Mouse (Mus musculus) CH12.LX (cell line): ENCODE data around the gene Ceacam10.

ENCODE experiments used
- CTCF ChIP-seq, 2 experiments: IDR thresholded peaks in 1 of 2; conservative IDR thresholded peaks in 1 of 2; 2 replicates each; pipeline ENCODE4 v1.5.1; 2011 to 2012; ENCODE audit warnings: low read depth in 2 of 2, low read length in 2 of 2, improper control_type of control experiment in 1 of 2, inconsistent platforms in 1 of 2, mild to moderate bottlenecking in 1 of 2, moderate library complexity in 1 of 2
- E2F4 ChIP-seq: IDR thresholded peaks from 2 replicates; pipeline ENCODE4 v1.6.1; 2011; ENCODE audit warnings: low read depth, low read length, improper control_type of control experiment; ENCODE audit not compliant: insufficient replicate concordance
- IRF4 ChIP-seq: IDR thresholded peaks from 2 replicates; pipeline ENCODE4 v1.6.1; 2014; ENCODE audit warnings: low read depth, mild to moderate bottlenecking, inconsistent platforms, low read length, improper control_type of control experiment
- KAT2A ChIP-seq: IDR thresholded peaks from 2 replicates; pipeline ENCODE4 v1.6.1; 2012; ENCODE audit warnings: low read length, improper control_type of control experiment, inconsistent platforms; ENCODE audit not compliant: insufficient replicate concordance
- POLR2A ChIP-seq: IDR thresholded peaks from 2 replicates; pipeline ENCODE4 v1.6.1; 2011; ENCODE audit warnings: low read depth, mild to moderate bottlenecking, improper control_type of control experiment, low read length
- SMC3 ChIP-seq: IDR thresholded peaks from 2 replicates; pipeline ENCODE4 v1.6.1; 2011; ENCODE audit warnings: low read depth, low read length, improper control_type of control experiment
- TCF12 ChIP-seq: IDR thresholded peaks from 2 replicates; pipeline ENCODE4 v1.6.1; 2014; ENCODE audit warnings: low read depth, mild to moderate bottlenecking, inconsistent platforms, low read length, improper control_type of control experiment
- ZC3H11A ChIP-seq: IDR thresholded peaks from 2 replicates; pipeline ENCODE4 v1.6.1; 2012; ENCODE audit warnings: low read depth, mild to moderate bottlenecking, inconsistent platforms, low read length, improper control_type of control experiment

GRCm38 (mm10) chr7:24760211-24760610 lies 16.8 kb upstream of the Ceacam10 start, which contains the start of gene Cd177:
- TF ChIP-seq SMC3, result no peak
- no peak for TF ChIP-seq POLR2A
- no peak for TF ChIP-seq TCF12
- no peak for TF ChIP-seq CTCF (conservative IDR thresholded peaks at IDR 0.05 in 1 of 2, IDR thresholded peaks at IDR 0.05 in 1 of 2; ENCODE audit: low read depth in 2 of 2, low read length in 2 of 2)
- no peak for TF ChIP-seq ZC3H11A
- no peak for TF ChIP-seq E2F4
- no peak for TF ChIP-seq KAT2A
- no peak for TF ChIP-seq IRF4
